Mouse (Mus musculus): ENCODE results near the gene Shroom3. TPM values are rescaled to one million over a fixed set of nuclear protein-coding genes. Genes with fewer than 3 reads are reported as not detected.

Shroom3 gene
- polyA plus RNA-seq, 1 experiment from 2014 or later = 6.6 TPM

- Histone ChIP-seq H3K4me2 (replicated peaks) (no peak overlapping the region), H3K9ac (no peak overlapping the region), H3K36me3 (peaks cover 32% of the 10 kb centered on the region), H3K4me1 (no peaks in the 10 kb centered on the region; the same call in 1 of the 2 replicates), H3K9me3 (peaks cover 19% of the 10 kb centered on the region), H3K27me3 (no peaks in the 10 kb centered on the region), H3K4me3 (no peak overlapping the region), H3K27ac (no peak overlapping the region)
- 76% methylated on average over 5 of the region's 5 CpGs for WGBS
- no peak for ATAC-seq (ENCODE audit: insufficient number of reproducible peaks, insufficient read depth, low FRiP score, low TSS enrichment)
Measured at GRCm38 (mm10) chr5:92944867-92945266, 261.6 kb downstream of the Shroom3 start.

DNA sequence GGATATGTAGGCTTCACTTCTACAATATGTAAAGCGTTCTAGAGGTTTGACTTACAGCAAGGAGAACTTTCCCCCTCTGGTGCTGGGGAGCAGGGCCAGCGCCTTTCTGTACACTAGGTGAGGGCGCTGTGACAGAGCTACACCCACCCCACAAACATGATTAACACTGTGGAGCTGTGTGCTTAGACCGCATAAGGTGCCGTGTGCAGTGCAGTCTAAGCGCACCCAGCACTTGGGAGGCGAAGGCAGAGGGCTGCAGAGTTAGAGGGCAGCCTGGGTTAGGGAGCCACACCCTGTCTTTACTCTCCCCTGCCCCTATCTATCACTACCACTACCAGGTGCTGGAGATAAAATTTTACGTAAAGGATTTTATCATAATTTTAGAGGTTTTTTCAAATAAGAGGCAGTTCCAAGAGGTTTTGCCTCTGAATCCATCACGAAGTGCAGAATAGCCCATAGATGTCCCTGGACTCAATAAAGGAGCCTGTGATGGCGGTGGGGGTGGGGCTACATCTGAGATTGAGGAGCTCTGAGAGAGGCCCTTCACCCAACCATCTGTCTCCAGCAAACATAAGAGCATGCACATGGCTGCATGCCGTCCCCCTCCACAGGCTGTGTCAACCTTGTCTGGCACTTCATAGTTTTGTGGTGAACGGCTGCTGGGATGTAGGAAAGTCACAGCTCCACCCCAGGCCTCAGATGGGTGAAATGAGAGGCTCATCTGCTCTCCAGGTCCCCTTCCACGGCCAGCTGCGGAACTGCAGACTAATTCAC is 265.9 kb downstream of the Shroom3 start:
- 75% methylated on average over 14 of the region's 14 CpGs for WGBS
- Histone ChIP-seq H3K4me3 (no peak overlapping the region), H3K9ac (no peak overlapping the region), H3K27ac (no peak overlapping the region), H3K4me2 (replicated peaks) (no peak overlapping the region), H3K36me3 (peaks cover 25% of the 10 kb centered on the region), H3K4me1 (no peaks in the 10 kb centered on the region; the same call in 1 of the 2 replicates), H3K9me3 (no peaks in the 10 kb centered on the region), H3K27me3 (no peaks in the 10 kb centered on the region)
- ATAC-seq (ENCODE audit: insufficient number of reproducible peaks, insufficient read depth, low FRiP score, low TSS enrichment) = no peak

- Histone ChIP-seq H3K9me3 (no peaks in the 10 kb centered on the region), H3K27me3 (no peaks in the 10 kb centered on the region), H3K4me3 (no peak overlapping the region), H3K4me1 (no peaks in the 10 kb centered on the region), H3K36me3 (peaks cover 25% of the 10 kb centered on the region), H3K4me2 (replicated peaks) (no peak overlapping the region), H3K27ac (no peak overlapping the region), H3K9ac (no peak overlapping the region)
- ATAC-seq (ENCODE audit: insufficient number of reproducible peaks, insufficient read depth, low FRiP score, low TSS enrichment) = no peak
- WGBS = 87% methylated on average over 14 of the region's 14 CpGs
Measured at GRCm38 (mm10) chr5:92950583-92950982, 267.3 kb downstream of the Shroom3 start.

GRCm38 (mm10) chr5:92951079-92951478 is 267.8 kb downstream of the Shroom3 start:
- no peak overlapping the region for H3K4me3 ChIP-seq
- no peaks in the 10 kb centered on the region for H3K27me3 ChIP-seq
- 93% methylated on average over 14 of the region's 14 CpGs for WGBS
- no peak overlapping the region for H3K27ac ChIP-seq
- no peak for ATAC-seq (ENCODE audit: insufficient number of reproducible peaks, insufficient read depth, low FRiP score, low TSS enrichment)
- peaks cover 25% of the 10 kb centered on the region for H3K36me3 ChIP-seq
- H3K9me3 ChIP-seq = no peaks in the 10 kb centered on the region
- H3K4me2 ChIP-seq (replicated peaks) = no peak overlapping the region
- H3K4me1 ChIP-seq = no peaks in the 10 kb centered on the region
- no peak overlapping the region for H3K9ac ChIP-seq

- Histone ChIP-seq H3K9me3 (no peaks in the 10 kb centered on the region), H3K4me3 (no peak overlapping the region), H3K4me1 (peaks cover 4% of the 10 kb centered on the region; the same call in 1 of the 2 replicates), H3K9ac (no peak overlapping the region), H3K27ac (no peak overlapping the region), H3K27me3 (no peaks in the 10 kb centered on the region), H3K4me2 (replicated peaks) (no peak overlapping the region), H3K36me3 (peaks cover 25% of the 10 kb centered on the region)
- WGBS = 82% methylated on average over 8 of the region's 8 CpGs
- ATAC-seq (ENCODE audit: insufficient number of reproducible peaks, insufficient read depth, low FRiP score, low TSS enrichment) = no peak
Measured at GRCm38 (mm10) chr5:92953865-92954264, 270.6 kb downstream of the Shroom3 start.

DNA sequence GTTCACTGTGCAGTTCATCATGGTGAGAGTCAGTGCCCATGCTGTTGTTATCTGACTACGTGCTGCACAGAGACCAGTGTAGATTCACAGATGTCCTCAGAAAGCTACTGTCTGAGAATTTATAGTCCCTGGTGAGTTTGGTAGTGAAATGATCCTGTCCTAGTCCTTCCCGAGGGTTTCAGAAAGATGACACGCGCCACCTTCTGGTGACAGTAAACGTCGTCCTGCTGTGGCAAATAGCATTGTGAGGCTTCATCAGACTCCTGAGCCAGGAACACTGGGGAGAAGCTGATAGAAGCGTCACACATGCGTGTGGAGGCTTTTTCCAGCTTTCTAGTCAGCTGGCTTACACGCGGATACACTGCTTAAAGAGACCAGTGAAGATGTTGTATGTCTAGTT is 271.1 kb downstream of the Shroom3 start:
- no peak for ATAC-seq (ENCODE audit: insufficient number of reproducible peaks, insufficient read depth, low FRiP score, low TSS enrichment)
- peaks cover 25% of the 10 kb centered on the region for H3K36me3 ChIP-seq
- 28% methylated on average over 10 of the region's 10 CpGs for WGBS

GRCm38 (mm10) chr5:92954827-92955475 is 271.7 kb downstream of the Shroom3 start:
- H3K9ac ChIP-seq = no peak overlapping the region
- no peak overlapping the region for H3K4me3 ChIP-seq
- H3K4me2 ChIP-seq (replicated peaks) = no peak overlapping the region
- no peak overlapping the region for H3K27ac ChIP-seq
- WGBS = 45% methylated on average over 6 of the region's 6 CpGs
- peaks cover 25% of the 10 kb centered on the region for H3K36me3 ChIP-seq
- H3K9me3 ChIP-seq = no peaks in the 10 kb centered on the region
- H3K27me3 ChIP-seq = no peaks in the 10 kb centered on the region
- H3K4me1 ChIP-seq = peaks cover 14% of the 10 kb centered on the region
- ATAC-seq (ENCODE audit: insufficient number of reproducible peaks, insufficient read depth, low FRiP score, low TSS enrichment) = peak; percentile 24; the same call in 1 of the 2 replicates

More for the DNA sequence above, 271.1 kb downstream of the Shroom3 start:
- Histone ChIP-seq H3K4me3 (no peak overlapping the region), H3K4me2 (replicated peaks) (no peak overlapping the region), H3K4me1 (peaks cover 8% of the 10 kb centered on the region), H3K9ac (no peak overlapping the region), H3K9me3 (no peaks in the 10 kb centered on the region), H3K27ac (no peak overlapping the region), H3K27me3 (no peaks in the 10 kb centered on the region)

GRCm38 (mm10) chr5:92959287-92959686 is 276.1 kb downstream of the Shroom3 start:
- 56% methylated on average over 10 of the region's 10 CpGs for WGBS
- Histone ChIP-seq H3K36me3 (peaks cover 12% of the 10 kb centered on the region; the same call in 1 of the 2 replicates), H3K27me3 (0 out of 2 replicates have a peak, but pooled peaks cover 3% of the 10 kb centered on the region), H3K4me3 (no peak overlapping the region), H3K4me1 (peaks cover 27% of the 10 kb centered on the region), H3K9ac (no peak overlapping the region), H3K4me2 (replicated peaks) (no peak overlapping the region), H3K27ac (no peak overlapping the region), H3K9me3 (no peaks in the 10 kb centered on the region)
- ATAC-seq (ENCODE audit: insufficient number of reproducible peaks, insufficient read depth, low FRiP score, low TSS enrichment) = no peak

DNA sequence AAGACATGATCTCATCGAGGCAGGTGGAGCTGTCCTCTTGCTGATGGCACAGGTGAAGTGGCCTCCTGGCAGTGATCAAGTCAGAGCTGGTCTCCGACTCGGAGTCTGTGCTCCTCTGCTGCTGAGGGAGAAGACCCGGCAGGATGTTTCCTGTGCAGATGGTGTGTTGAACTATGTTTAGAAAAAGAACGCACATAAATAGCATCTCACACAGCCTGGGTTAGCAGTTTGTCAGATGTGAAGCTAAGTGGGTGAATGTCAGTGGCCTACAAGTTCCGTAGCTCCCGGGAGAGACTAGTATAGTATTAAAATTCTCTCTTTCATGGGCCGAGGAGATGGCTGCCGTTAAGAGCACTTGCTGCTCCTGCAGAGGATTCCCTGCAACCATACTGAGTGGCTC is 276.5 kb downstream of the Shroom3 start:
- WGBS = 56% methylated on average over 9 of the region's 9 CpGs
- no peak overlapping the region for H3K27ac ChIP-seq
- peaks cover 15% of the 10 kb centered on the region; the same call in 1 of the 2 replicates for H3K36me3 ChIP-seq

DNA sequence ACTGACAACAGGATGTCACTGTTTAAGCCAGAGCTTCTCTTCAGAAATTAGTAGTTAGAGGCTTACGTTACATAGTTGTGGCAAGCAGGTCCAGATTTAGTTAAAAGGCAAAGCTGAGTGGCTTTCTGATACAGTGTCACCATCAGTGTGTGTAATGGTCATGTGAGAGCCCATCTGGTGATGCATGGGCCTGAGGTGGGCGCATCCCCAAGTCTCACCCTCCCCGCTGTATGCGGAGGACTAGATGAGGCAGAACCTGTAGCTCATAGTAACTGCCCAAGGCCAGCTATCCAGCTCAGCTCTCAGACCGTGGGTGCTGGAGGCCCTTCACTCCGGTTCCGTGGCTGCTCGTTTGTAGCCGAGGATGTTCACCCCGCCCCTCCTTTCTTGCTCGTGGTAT is 278.1 kb downstream of the Shroom3 start:
- no peak overlapping the region for H3K9ac ChIP-seq
- 0 out of 2 replicates have a peak, but pooled peaks cover 3% of the 10 kb centered on the region for H3K27me3 ChIP-seq
- H3K36me3 ChIP-seq = peaks cover 17% of the 10 kb centered on the region; the same call in 1 of the 2 replicates
- H3K4me1 ChIP-seq = peaks cover 29% of the 10 kb centered on the region
- WGBS = 73% methylated on average over 11 of the region's 11 CpGs
- no peak overlapping the region for H3K27ac ChIP-seq
- H3K4me3 ChIP-seq = no peak overlapping the region
- H3K4me2 ChIP-seq (replicated peaks) = no peak overlapping the region
- no peaks in the 10 kb centered on the region for H3K9me3 ChIP-seq
- ATAC-seq (ENCODE audit: insufficient number of reproducible peaks, insufficient read depth, low FRiP score, low TSS enrichment) = 0 out of 2 replicates have a peak, but pooled peaks have one; percentile 67

More for the DNA sequence above, 276.5 kb downstream of the Shroom3 start:
- ATAC-seq (ENCODE audit: insufficient number of reproducible peaks, insufficient read depth, low FRiP score, low TSS enrichment) = no peak
- 0 out of 2 replicates have a peak, but pooled peaks cover 3% of the 10 kb centered on the region for H3K27me3 ChIP-seq
- no peak overlapping the region for H3K4me2 ChIP-seq (replicated peaks)
- no peak overlapping the region for H3K9ac ChIP-seq
- H3K4me1 ChIP-seq = peaks cover 27% of the 10 kb centered on the region
- H3K9me3 ChIP-seq = no peaks in the 10 kb centered on the region
- H3K4me3 ChIP-seq = no peak overlapping the region

- WGBS = 80% methylated on average over 7 of the region's 7 CpGs
- Histone ChIP-seq H3K9ac (no peak overlapping the region), H3K4me3 (no peak overlapping the region), H3K4me2 (replicated peaks) (no peak overlapping the region), H3K4me1 (peaks cover 34% of the 10 kb centered on the region), H3K27ac (no peak overlapping the region), H3K9me3 (no peaks in the 10 kb centered on the region), H3K27me3 (0 out of 2 replicates have a peak, but pooled peaks cover 3% of the 10 kb centered on the region), H3K36me3 (peaks cover 17% of the 10 kb centered on the region; the same call in 1 of the 2 replicates)
- ATAC-seq (ENCODE audit: insufficient number of reproducible peaks, insufficient read depth, low FRiP score, low TSS enrichment) = no peak
Measured at GRCm38 (mm10) chr5:92961770-92962231, 278.6 kb downstream of the Shroom3 start.

All from embryonic facial prominence, embryonic 12.5 days (tissue).